Mouse (Mus musculus) granulocyte monocyte progenitor cell, adult 5-6 weeks (primary cell): ENCODE data around the gene Lacc1. TPM values are rescaled to one million over a fixed set of nuclear protein-coding genes. Genes with fewer than 3 reads are reported as not detected.

Experiments used
- ATAC-seq: replicated peaks from 2 replicates; pipeline ENCODE4 v1.8.0; 2016; ENCODE audit warnings: mild to moderate bottlenecking, moderate TSS enrichment, inconsistent platforms; ENCODE audit not compliant: poor library complexity, severe bottlenecking
- total RNA-seq, 2 experiments: library from RNA; stranded (forward) in 1 of 2; stranded (reverse) in 1 of 2; fragments of 200-712, 200-1000 nt in 1 of 2; fragments of >200 nt in 1 of 2; fragmentation: Nextera tagmentation in 1 of 2; gene quantifications; 2 replicates each; pipeline ENCODE4 v1.2.3; 2014 to 2017

Gene Lacc1
- total RNA-seq, 2 experiments from 2014 or later = 8.4 to 15.7 TPM

DNA sequence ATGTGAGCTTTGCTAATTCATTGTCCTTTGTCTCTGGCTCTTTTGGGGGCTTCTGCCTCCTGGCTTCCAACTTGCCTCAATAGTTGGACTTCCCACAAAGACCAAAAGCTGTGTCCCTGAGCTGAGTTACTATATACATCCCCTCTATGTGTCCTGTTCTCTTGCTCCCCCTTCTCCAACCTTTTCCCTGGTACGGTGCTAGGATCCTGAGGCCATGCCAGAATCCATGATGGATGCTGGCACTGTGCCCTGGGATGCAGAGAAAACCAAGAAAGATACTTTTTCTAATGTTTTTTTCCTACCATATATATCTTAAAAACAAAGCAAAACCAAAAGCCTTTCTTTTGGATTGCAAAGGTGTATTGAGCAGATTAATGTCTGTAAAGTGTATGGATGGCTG, 54.9 kb downstream of the Lacc1 start:
- ATAC-seq = no peak

DNA sequence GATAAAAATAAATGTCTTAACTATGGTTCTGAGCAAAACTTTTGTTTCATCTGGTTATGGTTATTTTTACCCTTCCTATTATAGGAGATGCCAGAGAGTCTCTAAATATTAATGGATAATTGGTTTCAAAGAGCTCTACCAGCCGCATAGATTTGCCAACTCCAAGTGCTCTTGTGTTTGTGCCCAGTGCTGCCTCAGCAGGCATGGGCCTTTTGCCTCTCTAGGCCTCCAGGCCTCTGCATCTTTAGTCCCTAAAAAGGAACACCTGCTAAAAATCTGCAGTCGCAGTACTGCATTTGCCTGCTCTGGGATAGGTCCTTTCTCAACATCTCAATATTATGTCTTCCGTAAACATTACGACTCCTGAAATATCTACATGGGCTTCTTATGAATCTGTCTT, 55.5 kb downstream of the Lacc1 start:
- no peak for ATAC-seq

DNA sequence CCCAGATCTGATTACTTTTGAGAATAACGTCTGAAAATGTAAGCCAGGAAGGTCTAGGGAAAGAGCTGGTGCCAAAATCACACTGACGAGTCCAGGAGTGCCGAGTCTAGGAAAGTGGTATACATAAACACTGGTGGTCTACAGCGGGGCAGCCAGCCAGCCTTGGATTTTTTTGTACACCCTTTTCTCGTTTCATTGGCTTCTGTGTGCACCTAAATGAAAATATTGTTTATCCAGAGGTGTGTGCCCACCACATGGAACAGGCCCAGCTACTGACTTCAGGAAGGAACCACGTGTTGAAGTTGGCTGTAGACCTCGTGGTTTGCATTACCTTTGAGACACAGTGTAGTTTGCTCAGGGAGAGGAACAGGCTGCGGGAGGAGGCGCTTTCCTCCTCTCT, 57.1 kb downstream of the Lacc1 start:
- ATAC-seq = no peak

Other genes starting within 250 kb of the Lacc1 start
- 8.9 and 13.6 TPM in 2 replicates for gene Ccdc122, start 132 bp downstream of the Lacc1 start, total RNA-seq (2014; fragmentation: Nextera tagmentation)
- gene Ccdc122, start 132 bp downstream of the Lacc1 start, total RNA-seq (2017) = 14.8 and 27.9 TPM in 2 replicates
- gene Enox1, start 119.9 kb upstream of the Lacc1 start, total RNA-seq (2014; fragmentation: Nextera tagmentation) = not detected in 2 replicates
- not detected in 2 replicates for gene Enox1, start 119.9 kb upstream of the Lacc1 start, total RNA-seq (2017)